Mouse (Mus musculus): ENCODE data around the gene 9030624G23Rik.
"Not testable (repeated sequence)": the region's sequence is repeated elsewhere in the genome, so short reads cannot be mapped to it uniquely, and the experiment has no call there.

Gene 9030624G23Rik

DNA sequence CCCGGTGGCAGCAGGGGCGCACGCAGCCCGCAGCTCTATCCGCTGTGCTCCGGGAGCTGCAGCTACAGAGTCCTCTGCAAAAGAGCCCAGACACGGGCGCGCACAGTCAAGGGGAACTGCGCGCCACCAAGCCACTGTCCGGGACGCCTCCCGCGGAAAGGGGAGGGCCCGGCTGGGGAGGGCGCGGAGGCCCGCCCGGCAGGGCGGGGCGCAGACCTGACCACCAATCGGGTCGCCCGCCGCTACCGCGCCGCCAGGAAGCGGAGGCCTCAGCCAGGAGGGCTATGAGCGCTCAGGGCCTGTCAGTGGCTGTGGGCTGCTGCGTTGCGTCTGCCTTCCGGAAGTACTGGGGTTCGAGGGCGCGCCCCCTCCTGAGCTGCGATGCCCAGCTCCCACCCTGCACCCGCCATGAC lies at the start of gene 9030624G23Rik:
9030624G23Rik (minus strand) TSS at position 139 of the 413 bp plus-strand sequence.
- peak; percentile 0 for DNase-seq (ENCODE audit: low read depth, low spot score)

DNA sequence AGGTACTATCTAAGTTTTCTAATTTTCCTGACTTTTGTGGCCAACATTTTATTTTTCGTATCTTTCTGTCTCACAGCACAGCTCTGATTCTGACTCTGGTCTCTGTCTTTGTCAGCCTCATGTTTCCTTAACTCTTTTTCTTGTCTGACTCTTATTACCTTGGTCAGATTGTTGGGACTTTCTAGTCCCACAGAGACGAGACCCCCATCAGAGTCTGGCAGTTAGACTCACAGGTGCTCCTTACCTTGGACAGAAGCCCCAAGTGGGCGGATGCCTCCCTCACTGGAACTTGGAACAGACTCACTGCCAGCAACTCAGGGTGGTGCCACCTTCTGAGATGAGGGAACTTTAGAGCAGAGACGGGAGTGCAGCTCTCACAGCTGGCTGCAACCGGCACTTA lies 13.9 kb downstream of the 9030624G23Rik start:
- not testable (repeated sequence) for DNase-seq (ENCODE audit: low read depth, low spot score)
